Mouse (Mus musculus): ENCODE measurements around the gene 9930021J03Rik. TPM values are rescaled to one million over a fixed set of nuclear protein-coding genes. Genes with fewer than 3 reads are reported as not detected.

The 9930021J03Rik gene
- polyA plus RNA-seq, 1 experiment: 33.7 TPM

- no peak for TF ChIP-seq EP300 (IDR thresholded peaks at IDR 0.05; ENCODE audit: insufficient read depth, low read depth, low read length)
- TF ChIP-seq CTCF (IDR thresholded peaks at IDR 0.05; ENCODE audit: low read depth, low read length): no peak
- no peak for TF ChIP-seq POLR2A (IDR thresholded peaks at IDR 0.05; ENCODE audit: insufficient read depth, low read length)
- Histone ChIP-seq H3K9ac (ENCODE audit: low read depth, poor library complexity, severe bottlenecking) (no peak overlapping the region), H3K27me3 (ENCODE audit: control insufficient read depth, insufficient read depth, low read length, poor library complexity, severe bottlenecking) (no peaks in the 10 kb centered on the region), H3K27ac (ENCODE audit: insufficient read depth, low read length) (no peak overlapping the region), H3K4me3 (ENCODE audit: low read depth, low read length) (no peak overlapping the region), H3K36me3 (ENCODE audit: control insufficient read depth, insufficient read depth, low read length, poor library complexity, severe bottlenecking) (no peaks in the 10 kb centered on the region), H3K9me3 (replicated peaks; ENCODE audit: control insufficient read depth, insufficient read depth, low read length, poor library complexity, severe bottlenecking) (no peaks in the 10 kb centered on the region), H3K4me1 (ENCODE audit: control insufficient read depth, insufficient read depth, low read length) (no peaks in the 10 kb centered on the region)
These were observed 37.8 kb upstream of the 9930021J03Rik start for GRCm38 (mm10) chr19:29843641-29844035.

GRCm38 (mm10) chr19:29842973-29843372, 37.2 kb upstream of the 9930021J03Rik start:
- TF ChIP-seq EP300 (IDR thresholded peaks at IDR 0.05; ENCODE audit: insufficient read depth, low read depth, low read length) (no peak), POLR2A (IDR thresholded peaks at IDR 0.05; ENCODE audit: insufficient read depth, low read length) (no peak)
- H3K27ac ChIP-seq (ENCODE audit: insufficient read depth, low read length): no peak overlapping the region

GRCm38 (mm10) chr19:29840642-29841041, 34.9 kb upstream of the 9930021J03Rik start:
- Histone ChIP-seq H3K4me1 (ENCODE audit: control insufficient read depth, insufficient read depth, low read length) (no peaks in the 10 kb centered on the region), H3K27ac (ENCODE audit: insufficient read depth, low read length) (no peak overlapping the region), H3K27me3 (ENCODE audit: control insufficient read depth, insufficient read depth, low read length, poor library complexity, severe bottlenecking) (no peaks in the 10 kb centered on the region), H3K9me3 (replicated peaks; ENCODE audit: control insufficient read depth, insufficient read depth, low read length, poor library complexity, severe bottlenecking) (no peaks in the 10 kb centered on the region), H3K9ac (ENCODE audit: low read depth, poor library complexity, severe bottlenecking) (no peak overlapping the region), H3K4me3 (ENCODE audit: low read depth, low read length) (no peak overlapping the region), H3K36me3 (ENCODE audit: control insufficient read depth, insufficient read depth, low read length, poor library complexity, severe bottlenecking) (no peaks in the 10 kb centered on the region)
- TF ChIP-seq EP300 (IDR thresholded peaks at IDR 0.05; ENCODE audit: insufficient read depth, low read depth, low read length) (no peak), POLR2A (IDR thresholded peaks at IDR 0.05; ENCODE audit: insufficient read depth, low read length) (no peak), CTCF (IDR thresholded peaks at IDR 0.05; ENCODE audit: low read depth, low read length) (no peak)

More at GRCm38 (mm10) chr19:29842973-29843372, 37.2 kb upstream of the 9930021J03Rik start:
- H3K36me3 ChIP-seq (ENCODE audit: control insufficient read depth, insufficient read depth, low read length, poor library complexity, severe bottlenecking): no peaks in the 10 kb centered on the region
- no peaks in the 10 kb centered on the region for H3K4me1 ChIP-seq (ENCODE audit: control insufficient read depth, insufficient read depth, low read length)
- no peak overlapping the region for H3K9ac ChIP-seq (ENCODE audit: low read depth, poor library complexity, severe bottlenecking)
- H3K9me3 ChIP-seq (replicated peaks; ENCODE audit: control insufficient read depth, insufficient read depth, low read length, poor library complexity, severe bottlenecking): no peaks in the 10 kb centered on the region
- no peaks in the 10 kb centered on the region for H3K27me3 ChIP-seq (ENCODE audit: control insufficient read depth, insufficient read depth, low read length, poor library complexity, severe bottlenecking)
- H3K4me3 ChIP-seq (ENCODE audit: low read depth, low read length): no peak overlapping the region

GRCm38 (mm10) chr19:29838636-29839135, 32.9 kb upstream of the 9930021J03Rik start:
- TF ChIP-seq EP300 (IDR thresholded peaks at IDR 0.05; ENCODE audit: insufficient read depth, low read depth, low read length) (no peak), CTCF (IDR thresholded peaks at IDR 0.05; ENCODE audit: low read depth, low read length) (no peak)
- no peaks in the 10 kb centered on the region for H3K36me3 ChIP-seq (ENCODE audit: control insufficient read depth, insufficient read depth, low read length, poor library complexity, severe bottlenecking)
- H3K4me1 ChIP-seq (ENCODE audit: control insufficient read depth, insufficient read depth, low read length): no peaks in the 10 kb centered on the region
- no peaks in the 10 kb centered on the region for H3K9me3 ChIP-seq (replicated peaks; ENCODE audit: control insufficient read depth, insufficient read depth, low read length, poor library complexity, severe bottlenecking)
- no peaks in the 10 kb centered on the region for H3K27me3 ChIP-seq (ENCODE audit: control insufficient read depth, insufficient read depth, low read length, poor library complexity, severe bottlenecking)
- H3K9ac ChIP-seq (ENCODE audit: low read depth, poor library complexity, severe bottlenecking): no peak overlapping the region
- H3K27ac ChIP-seq (ENCODE audit: insufficient read depth, low read length): no peak overlapping the region
- no peak overlapping the region for H3K4me3 ChIP-seq (ENCODE audit: low read depth, low read length)

GRCm38 (mm10) chr19:29838171-29838570, 32.4 kb upstream of the 9930021J03Rik start:
- Histone ChIP-seq H3K4me3 (ENCODE audit: low read depth, low read length) (no peak overlapping the region), H3K9me3 (replicated peaks; ENCODE audit: control insufficient read depth, insufficient read depth, low read length, poor library complexity, severe bottlenecking) (no peaks in the 10 kb centered on the region), H3K36me3 (ENCODE audit: control insufficient read depth, insufficient read depth, low read length, poor library complexity, severe bottlenecking) (no peaks in the 10 kb centered on the region), H3K27me3 (ENCODE audit: control insufficient read depth, insufficient read depth, low read length, poor library complexity, severe bottlenecking) (no peaks in the 10 kb centered on the region), H3K27ac (ENCODE audit: insufficient read depth, low read length) (no peak overlapping the region), H3K4me1 (ENCODE audit: control insufficient read depth, insufficient read depth, low read length) (no peaks in the 10 kb centered on the region), H3K9ac (ENCODE audit: low read depth, poor library complexity, severe bottlenecking) (no peak overlapping the region)
- TF ChIP-seq POLR2A (IDR thresholded peaks at IDR 0.05; ENCODE audit: insufficient read depth, low read length) (no peak), EP300 (IDR thresholded peaks at IDR 0.05; ENCODE audit: insufficient read depth, low read depth, low read length) (no peak), CTCF (IDR thresholded peaks at IDR 0.05; ENCODE audit: low read depth, low read length) (no peak)

- TF ChIP-seq EP300 (IDR thresholded peaks at IDR 0.05; ENCODE audit: insufficient read depth, low read depth, low read length): no peak
- no peak for TF ChIP-seq CTCF (IDR thresholded peaks at IDR 0.05; ENCODE audit: low read depth, low read length)
- Histone ChIP-seq H3K9ac (ENCODE audit: low read depth, poor library complexity, severe bottlenecking) (no peak overlapping the region), H3K4me3 (ENCODE audit: low read depth, low read length) (no peak overlapping the region), H3K27ac (ENCODE audit: insufficient read depth, low read length) (no peak overlapping the region), H3K4me1 (ENCODE audit: control insufficient read depth, insufficient read depth, low read length) (no peaks in the 10 kb centered on the region), H3K27me3 (ENCODE audit: control insufficient read depth, insufficient read depth, low read length, poor library complexity, severe bottlenecking) (no peaks in the 10 kb centered on the region), H3K36me3 (ENCODE audit: control insufficient read depth, insufficient read depth, low read length, poor library complexity, severe bottlenecking) (no peaks in the 10 kb centered on the region), H3K9me3 (replicated peaks; ENCODE audit: control insufficient read depth, insufficient read depth, low read length, poor library complexity, severe bottlenecking) (no peaks in the 10 kb centered on the region)
These were observed 29.7 kb upstream of the 9930021J03Rik start for GRCm38 (mm10) chr19:29835364-29836034.

Data from ES-Bruce4 (cell line).